Mouse (Mus musculus) Patski (cell line): ENCODE measurements around the gene Cirbp. TPM values are rescaled to one million over a fixed set of nuclear protein-coding genes. Genes with fewer than 3 reads are reported as not detected.

Experiments used
- ATAC-seq: fragments of 100-300 bp; one replicate; pipeline ENCODE4 v1.8.0; 2021
- CTCF ChIA-PET: fragments of 350-600 bp; sonication (Branson Sonifier 250); formaldehyde crosslinking; loops from one replicate; lab custom pipeline; 2022; ENCODE audit warnings: inconsistent platforms; lab: Charles Lee
- POLR2A ChIA-PET: fragments of 350-600 bp; sonication (Branson Sonifier 250); formaldehyde crosslinking; loops from one replicate; lab custom pipeline; 2022; ENCODE audit warnings: antibody characterized with exemption, inconsistent platforms; lab: Charles Lee
- DNase-seq: peaks from one replicate; pipeline ENCODE4 v3.0.0-alpha.2; 2011; ENCODE audit warnings: low read depth, low spot score
- H3K27me3 ChIP-seq: fragments of 371-371 bp; one replicate; pipeline ENCODE4 v1.5.1; 2021
- CTCF ChIP-seq: fragments of 100-300 bp; IDR thresholded peaks from one replicate; pipeline ENCODE4 v1.5.1; 2021
- in situ Hi-C: fragments of 300-500 bp; cut with MboI; formaldehyde crosslinking; loops from 3 replicates; pipeline ENCODE4 v1.11.1; 2018; ENCODE audit warnings: low pct_unique_long_range_greater_than_20kb, mixed read lengths
- polyA plus RNA-seq: library from polyadenylated mRNA; unstranded; gene quantifications from one replicate; pipeline ENCODE4 v1.2.3, GENCODE M21; 2021

Cirbp gene
- polyA plus RNA-seq, 1 experiment from 2014 or later: 62.1 TPM

DNA sequence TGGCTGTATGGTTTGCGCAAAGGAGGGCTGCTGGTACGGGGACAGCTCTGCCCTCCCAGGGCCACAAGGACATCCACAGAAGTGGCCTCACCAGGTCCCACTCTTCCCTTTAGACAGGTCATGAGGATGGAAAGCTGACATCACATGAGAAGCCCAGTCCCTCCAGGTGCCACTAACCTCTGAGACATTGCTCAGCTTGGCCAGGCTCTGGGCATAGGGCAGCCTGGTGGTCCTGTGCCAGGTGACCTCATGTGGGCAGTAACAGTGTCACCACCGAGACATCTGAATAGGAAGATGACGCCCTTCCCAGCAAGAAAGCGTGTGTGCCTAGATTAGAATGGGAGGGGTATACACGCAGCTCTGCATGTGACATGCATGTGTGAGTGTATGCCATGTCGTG is 16.8 kb downstream of the Cirbp start:
- no peak for ATAC-seq
- in situ Hi-C loops: no loop called here
- H3K27me3 ChIP-seq: no peaks in the 10 kb centered on the region
- ChIA-PET POLR2A (no interaction called here), CTCF (no interaction called here)
- no peak for DNase-seq
- no peak for TF ChIP-seq CTCF

DNA sequence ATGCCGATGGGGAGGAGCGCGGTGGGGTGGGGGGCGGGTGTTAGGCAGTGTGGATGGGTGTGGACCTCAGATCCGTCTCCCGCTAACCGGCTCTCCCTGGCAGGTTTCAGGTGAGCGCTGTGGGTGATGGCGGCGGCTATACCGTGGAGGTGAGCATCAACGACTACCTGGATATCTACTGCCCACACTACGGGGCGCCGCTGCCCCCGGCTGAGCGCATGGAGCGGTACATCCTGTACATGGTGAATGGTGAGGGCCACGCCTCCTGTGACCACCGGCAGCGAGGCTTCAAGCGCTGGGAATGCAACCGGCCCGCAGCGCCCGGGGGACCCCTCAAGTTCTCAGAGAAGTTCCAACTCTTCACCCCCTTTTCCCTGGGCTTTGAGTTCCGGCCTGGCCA is 20.9 kb downstream of the Cirbp start:
- ATAC-seq (no peak), DNase-seq (no peak)
- ChIA-PET CTCF (no interaction called here), POLR2A (no interaction called here)
- in situ Hi-C loops: no loop called here
- peaks cover 12% of the 10 kb centered on the region for H3K27me3 ChIP-seq
- TF ChIP-seq CTCF: no peak

DNA sequence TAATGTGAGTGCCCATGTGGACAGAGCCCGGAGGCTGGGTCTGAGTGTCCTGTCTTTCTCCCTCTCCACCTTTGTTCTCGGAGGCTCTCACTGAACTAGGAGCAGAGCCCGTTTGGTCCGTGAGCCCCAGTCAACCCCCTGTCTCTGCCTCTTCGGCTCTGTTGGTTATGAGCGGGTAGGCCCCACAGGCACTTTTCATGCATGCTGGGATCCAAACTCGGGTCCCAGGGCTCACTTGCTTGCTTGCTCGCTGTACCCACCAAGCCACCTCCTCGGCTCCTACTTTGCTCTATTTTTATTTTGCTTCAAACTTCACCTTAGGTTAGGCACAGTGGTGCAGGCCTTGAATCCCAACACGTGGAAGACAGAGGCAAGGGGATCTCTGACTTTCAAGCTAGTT is 22.0 kb downstream of the Cirbp start:
- POLR2A ChIA-PET: no interaction called here
- peaks cover 12% of the 10 kb centered on the region for H3K27me3 ChIP-seq
- CTCF ChIA-PET: interaction anchor here (1.0 kb wide), 1 partner anchor 20 kb away, joined by 3 read pairs; no protein-coding TSS in a partner anchor
- no peak for TF ChIP-seq CTCF
- ATAC-seq (no peak), DNase-seq (no peak)
- in situ Hi-C loops: no loop called here

DNA sequence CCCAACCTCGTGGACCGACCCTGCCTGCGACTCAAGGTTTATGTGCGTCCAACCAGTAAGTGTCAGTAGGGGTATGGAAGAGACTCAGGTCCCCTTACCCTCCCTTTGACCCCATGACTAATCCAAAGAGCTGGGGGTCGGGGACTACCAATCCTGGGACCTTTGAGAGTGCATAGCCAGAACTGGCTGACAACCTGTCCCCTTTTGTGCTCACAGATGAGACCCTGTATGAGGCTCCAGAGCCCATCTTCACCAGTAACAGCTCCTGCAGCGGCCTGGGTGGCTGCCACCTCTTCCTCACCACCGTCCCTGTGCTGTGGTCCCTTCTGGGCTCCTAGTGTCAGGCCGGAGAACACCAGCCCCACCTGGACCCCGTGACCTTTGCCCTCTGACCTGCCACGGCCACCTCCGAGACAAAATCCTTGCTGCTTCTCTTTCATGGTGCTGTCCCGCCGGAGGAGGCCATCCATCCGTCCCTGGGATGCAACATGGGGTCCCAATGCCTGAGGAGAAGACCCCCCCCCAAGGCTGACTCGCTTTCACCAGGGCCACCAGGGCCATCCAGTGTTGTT is 22.8 kb downstream of the Cirbp start:
- CTCF ChIA-PET: interaction anchor here (1.0 kb wide), 1 partner anchor 19 kb away, joined by 3 read pairs; no protein-coding TSS in a partner anchor
- in situ Hi-C loops: no loop called here
- peaks cover 12% of the 10 kb centered on the region for H3K27me3 ChIP-seq
- no peak for TF ChIP-seq CTCF
- no peak for DNase-seq
- POLR2A ChIA-PET: no interaction called here
- ATAC-seq: no peak

DNA sequence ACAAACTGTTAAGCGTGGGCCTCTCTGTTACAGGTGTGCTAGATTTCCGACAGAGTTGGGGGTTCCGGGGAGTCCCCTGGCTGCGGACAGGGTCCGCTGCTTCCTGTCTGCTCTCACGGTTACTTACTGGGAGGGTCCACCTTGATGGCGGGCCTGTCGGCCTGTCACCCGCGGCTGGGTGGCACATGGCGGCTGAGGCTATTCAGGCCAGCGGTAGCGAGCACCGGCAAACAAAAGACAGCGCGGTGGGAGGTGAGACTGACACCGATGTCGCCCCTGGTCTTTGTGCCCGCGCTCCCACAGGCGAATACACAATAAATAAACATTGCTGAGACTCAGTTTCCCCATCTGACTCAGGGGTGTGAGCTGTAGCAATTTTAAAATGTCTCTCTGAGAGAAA is 24.2 kb downstream of the Cirbp start:
- peaks cover 12% of the 10 kb centered on the region for H3K27me3 ChIP-seq
- ChIA-PET CTCF (no interaction called here), POLR2A (no interaction called here)
- no peak for TF ChIP-seq CTCF
- ATAC-seq (no peak), DNase-seq (no peak)
- in situ Hi-C loops: no loop called here

DNA sequence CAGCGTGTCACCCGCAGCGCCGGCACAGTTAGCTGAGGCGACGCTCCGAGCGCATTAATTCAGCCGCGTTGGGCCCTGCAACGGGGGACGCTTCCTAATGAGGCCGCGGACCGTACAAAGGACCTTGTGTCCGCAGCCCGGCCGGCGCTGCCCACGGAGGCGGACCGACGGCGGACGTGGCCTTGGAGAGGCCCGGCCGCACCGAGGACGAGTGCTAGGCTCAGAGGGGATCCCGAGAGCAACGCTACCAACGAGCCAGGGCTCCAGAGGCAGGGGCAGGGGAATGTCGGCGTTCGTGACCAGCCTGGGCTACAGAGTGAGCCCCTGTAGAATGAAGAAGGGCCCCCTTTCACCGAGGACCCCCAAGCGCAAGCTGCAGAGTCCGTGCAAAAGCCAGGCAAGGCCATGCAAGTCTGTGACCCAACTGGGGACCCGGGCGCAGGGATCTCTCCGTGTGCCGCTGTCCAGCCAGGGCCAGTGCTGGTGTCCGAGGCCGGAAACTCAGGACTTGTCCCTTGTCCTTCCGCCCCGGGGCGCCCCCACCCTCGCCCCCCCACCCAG is 24.8 kb downstream of the Cirbp start:
- ChIA-PET CTCF (no interaction called here), POLR2A (interaction anchor here (1.2 kb wide), 1 partner anchor 15 kb away, joined by 4 read pairs; no protein-coding TSS in a partner anchor)
- peak; percentile 14 for ATAC-seq
- H3K27me3 ChIP-seq: peaks cover 12% of the 10 kb centered on the region
- in situ Hi-C loops: no loop called here
- no peak for TF ChIP-seq CTCF
- no peak for DNase-seq

DNA sequence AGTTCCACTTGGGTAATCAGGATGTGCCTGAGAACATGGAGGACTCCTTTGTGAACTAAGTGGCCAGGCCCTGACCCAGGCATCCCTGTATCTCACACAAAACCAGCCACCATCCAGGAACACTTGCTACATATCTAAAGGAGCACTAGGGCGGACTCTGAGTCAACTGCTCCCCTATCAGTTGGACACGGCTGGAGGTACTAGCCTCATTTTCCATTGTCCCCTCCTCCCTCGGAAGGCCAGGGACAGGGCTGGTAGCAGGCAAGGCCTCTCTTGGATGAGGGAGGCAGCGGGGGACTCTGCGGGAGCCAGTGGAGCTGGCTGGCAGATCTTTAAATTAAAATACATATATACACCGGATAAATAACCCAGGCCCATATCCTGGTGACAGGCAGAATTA is 28.2 kb downstream of the Cirbp start:
- CTCF ChIA-PET: no interaction called here

DNA sequence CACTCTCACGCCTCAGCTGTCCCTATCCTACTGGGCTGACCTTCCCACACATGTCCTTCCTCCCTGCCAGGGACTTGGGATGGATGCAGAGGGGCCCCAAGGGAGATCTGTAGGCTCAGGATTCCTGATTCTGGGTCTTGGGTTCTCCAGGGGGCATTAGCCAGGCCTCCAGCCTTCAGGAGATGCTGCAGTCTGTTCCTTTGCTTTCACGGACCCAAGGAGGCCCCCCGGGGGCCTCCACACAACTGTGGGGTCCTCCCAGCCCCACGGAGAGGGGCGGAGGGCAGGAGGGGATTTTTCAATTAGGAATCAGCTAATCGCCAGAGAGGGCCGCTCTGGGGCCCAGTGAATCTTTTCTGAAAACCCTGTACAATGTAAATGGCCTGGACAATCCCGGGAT is 28.7 kb downstream of the Cirbp start:
- DNase-seq: no peak
- H3K27me3 ChIP-seq: peaks cover 12% of the 10 kb centered on the region
- CTCF ChIA-PET: no interaction called here
- TF ChIP-seq CTCF: no peak
- in situ Hi-C loops: no loop called here
- no peak for ATAC-seq
- POLR2A ChIA-PET: no interaction called here

More for the DNA sequence above, 28.2 kb downstream of the Cirbp start:
- no peak for ATAC-seq
- no peak for TF ChIP-seq CTCF
- in situ Hi-C loops: no loop called here
- peaks cover 12% of the 10 kb centered on the region for H3K27me3 ChIP-seq
- POLR2A ChIA-PET: no interaction called here
- no peak for DNase-seq

DNA sequence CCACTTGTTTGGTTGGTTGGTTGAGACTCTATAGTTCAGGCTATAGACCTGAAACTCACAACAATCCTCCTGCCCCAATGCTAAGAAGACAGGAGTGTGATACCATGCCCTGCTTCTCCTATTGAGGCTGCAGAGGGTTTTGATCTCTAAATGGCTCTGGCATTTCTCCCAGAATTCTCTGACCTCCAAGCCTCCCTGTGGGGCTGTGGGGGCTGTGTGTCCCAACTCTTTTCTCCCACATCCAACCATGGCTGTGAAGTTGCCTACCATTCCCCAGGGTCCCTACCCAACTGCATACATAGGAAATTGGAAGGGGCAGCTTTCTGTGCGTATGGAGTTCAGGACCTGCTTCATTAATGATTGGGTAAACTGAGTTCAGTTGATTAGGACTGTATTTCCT is 30.4 kb downstream of the Cirbp start:
- DNase-seq (no peak), ATAC-seq (no peak)
- TF ChIP-seq CTCF: no peak
- in situ Hi-C loops: no loop called here
- no peaks in the 10 kb centered on the region for H3K27me3 ChIP-seq
- CTCF ChIA-PET: no interaction called here
- POLR2A ChIA-PET: no interaction called here

DNA sequence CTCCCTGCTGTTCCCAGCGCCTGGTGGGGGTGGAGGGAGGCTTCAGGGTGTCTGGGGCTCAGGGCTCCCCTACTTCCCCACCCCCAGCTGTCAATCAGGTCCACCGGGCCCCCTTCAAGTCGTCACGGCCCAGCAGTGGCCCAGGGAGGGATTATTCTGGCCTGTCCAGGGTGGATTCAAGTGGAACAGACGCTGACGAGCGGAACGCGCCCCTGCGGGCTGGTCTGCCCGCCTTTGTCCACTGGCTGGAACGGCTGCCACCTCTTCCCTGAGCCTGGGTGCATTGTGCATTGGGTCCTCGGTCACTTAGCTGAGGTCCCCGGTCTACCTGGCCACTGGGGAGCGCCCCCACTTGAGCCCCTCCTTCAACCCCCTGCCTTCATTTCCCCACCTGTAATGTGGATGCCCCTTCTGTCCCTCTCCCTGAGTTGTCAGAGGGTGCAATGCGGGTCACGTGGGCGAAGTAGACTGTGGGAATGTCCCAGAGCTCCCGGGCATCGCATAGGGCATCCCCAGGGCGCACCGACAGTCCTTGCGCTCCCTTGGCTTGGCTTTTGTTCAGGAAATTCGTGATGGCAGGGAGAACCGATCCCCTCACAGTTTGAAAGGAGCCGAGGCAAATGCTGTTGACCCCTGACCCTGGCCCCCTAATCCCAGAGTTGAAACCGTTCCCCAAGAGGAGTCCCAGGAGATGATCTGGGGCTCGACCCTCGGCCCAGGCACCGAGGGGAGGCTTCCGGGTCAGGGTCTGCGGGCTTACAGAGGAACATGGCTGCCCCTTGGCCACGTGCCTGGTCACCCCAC is 31.2 kb downstream of the Cirbp start:
- no peak for TF ChIP-seq CTCF
- H3K27me3 ChIP-seq: no peaks in the 10 kb centered on the region
- ATAC-seq (no peak), DNase-seq (no peak)
- POLR2A ChIA-PET: no interaction called here
- CTCF ChIA-PET: no interaction called here
- in situ Hi-C loops: no loop called here

DNA sequence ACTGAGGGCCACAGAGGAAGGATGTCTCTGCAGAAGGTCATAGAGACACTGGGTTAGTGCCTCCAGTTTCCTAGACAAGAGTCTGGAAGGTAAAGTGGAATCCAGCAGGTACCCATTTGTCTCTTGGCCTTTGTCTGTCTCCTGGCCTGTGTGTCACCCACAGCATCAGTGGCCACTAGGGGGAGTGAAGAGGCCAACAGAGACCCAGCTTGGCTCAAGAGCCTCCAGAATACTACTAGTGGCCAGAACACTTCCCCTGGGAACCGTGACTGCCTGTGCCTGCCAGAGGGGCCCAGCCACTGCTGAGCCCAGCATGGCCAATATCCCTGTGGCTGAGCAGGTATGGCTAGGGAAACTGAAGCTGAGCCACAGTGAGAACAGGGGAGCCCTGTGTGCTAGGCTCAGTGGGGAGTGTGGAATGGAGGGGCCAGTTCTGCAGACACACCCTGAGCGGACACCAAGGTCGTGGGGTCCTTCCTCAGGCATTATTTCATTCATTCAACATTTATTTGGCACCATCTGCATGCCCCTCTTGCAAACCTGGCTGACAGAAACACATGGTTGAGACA is 33.7 kb downstream of the Cirbp start:
- POLR2A ChIA-PET: no interaction called here
- in situ Hi-C loops: no loop called here
- CTCF ChIA-PET: interaction anchor here (2.5 to 4.2 kb wide), 2 partner anchors 9 to 46 kb away, joined by 6 to 27 read pairs; no protein-coding TSS in a partner anchor

More for the DNA sequence above, 33.7 kb downstream of the Cirbp start:
- no peak for TF ChIP-seq CTCF
- no peaks in the 10 kb centered on the region for H3K27me3 ChIP-seq
- peak; percentile 78 for ATAC-seq
- DNase-seq: no peak
